Mouse (Mus musculus): ENCODE results near the gene CK137956.

CK137956 gene

DNA sequence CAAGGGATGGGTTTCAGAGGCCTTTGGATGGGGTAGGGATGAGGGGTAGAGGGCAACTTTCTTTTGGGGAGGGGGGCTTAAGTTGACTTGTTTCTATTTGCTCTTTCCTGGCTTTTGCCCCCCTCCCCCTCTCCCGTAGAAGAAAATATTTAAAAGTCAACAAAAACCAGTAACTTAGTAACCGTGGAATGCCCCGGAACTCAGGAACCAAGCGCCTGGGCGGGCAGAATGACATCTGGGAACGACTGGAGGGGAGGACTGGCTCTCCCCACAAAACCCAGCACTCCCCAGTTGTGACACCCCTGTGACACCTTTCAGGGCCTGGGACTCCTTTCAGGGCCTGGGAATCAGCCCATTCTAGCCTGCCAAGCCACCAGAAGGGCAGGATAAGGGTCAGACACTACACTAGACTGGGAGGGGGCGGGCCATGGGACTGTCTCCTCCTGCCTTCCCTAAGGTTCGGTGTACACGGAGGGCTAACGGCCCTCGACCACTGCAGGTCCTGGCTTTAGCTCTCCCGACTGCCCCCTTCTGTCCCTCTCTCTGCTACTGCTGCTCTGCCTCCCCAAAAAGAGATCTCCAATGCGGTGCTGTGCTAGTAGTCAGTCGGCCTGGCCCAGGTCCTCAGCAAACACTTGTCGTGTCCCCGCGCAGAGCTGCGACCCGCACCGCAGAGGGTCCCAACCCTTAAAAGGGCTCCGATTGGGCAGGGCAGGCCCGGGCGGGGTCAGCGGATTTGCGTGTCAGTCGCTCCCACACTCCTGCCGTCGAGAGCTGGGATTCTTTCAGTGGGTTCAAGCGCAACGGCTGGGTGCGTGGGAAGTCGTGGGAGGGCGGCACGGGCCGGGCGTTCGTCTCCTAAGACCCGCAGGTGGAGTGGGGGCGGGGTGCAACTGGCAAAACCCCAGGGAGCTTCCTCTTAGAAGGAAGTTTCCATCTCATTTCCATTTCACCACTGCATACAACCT, at the start of gene CK137956:
TSS of gene CK137956 (minus strand) at position 51 of the 968 bp plus-strand sequence.
- DNase-seq: no peak

DNA sequence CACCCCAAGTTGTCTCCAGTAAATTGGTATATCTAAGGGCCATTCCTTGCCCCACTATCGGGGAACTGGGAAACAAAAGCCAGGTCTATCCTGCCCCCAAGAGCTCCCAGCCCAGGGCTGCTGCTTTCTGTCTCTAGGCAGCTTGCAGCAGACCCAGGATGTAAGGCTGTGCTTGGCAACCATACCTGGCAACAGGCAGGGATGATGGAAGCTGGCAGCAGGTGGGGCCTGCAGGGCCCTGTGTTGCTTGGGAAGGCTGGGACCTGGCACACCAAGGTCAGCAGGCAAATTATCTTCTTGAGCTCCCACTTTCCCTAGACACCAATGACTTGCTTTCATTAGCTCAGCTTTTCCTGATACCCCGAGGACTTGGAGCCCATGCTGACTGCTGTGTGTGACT, 48.7 kb upstream of the CK137956 start:
- peak; percentile 47 to 64 for DNase-seq

DNA sequence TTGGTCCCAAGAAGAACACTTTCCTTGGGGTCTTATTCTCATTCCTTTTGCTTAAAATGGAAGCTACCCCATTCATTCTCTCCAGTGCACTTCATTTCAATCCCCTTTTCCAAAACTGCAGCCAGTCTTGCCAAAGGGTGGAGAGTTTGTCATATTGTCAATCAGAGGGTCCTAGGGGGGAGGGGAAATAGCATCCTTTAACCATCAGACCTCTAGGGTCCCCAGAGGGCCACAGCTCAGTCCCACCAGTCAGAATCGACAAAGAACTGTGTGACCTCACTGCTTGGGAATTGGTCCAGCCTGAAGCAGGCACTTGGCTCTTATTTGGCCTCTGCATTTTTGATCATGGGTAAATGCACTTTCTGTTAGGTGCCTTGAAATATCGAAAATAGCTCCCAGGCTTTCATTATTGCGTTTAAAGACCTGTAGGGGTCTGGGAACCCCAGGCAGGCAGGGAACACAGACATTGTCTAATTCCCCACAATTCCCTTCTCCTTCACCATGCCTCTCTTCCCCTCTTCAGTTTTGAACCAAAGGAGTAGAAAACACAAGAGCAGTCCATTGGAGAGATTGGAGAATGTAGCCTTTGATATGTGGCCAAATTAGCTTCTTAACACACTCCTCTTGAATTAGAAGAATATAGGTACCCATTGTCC, 34.2 kb upstream of the CK137956 start:
- DNase-seq: no peak

DNA sequence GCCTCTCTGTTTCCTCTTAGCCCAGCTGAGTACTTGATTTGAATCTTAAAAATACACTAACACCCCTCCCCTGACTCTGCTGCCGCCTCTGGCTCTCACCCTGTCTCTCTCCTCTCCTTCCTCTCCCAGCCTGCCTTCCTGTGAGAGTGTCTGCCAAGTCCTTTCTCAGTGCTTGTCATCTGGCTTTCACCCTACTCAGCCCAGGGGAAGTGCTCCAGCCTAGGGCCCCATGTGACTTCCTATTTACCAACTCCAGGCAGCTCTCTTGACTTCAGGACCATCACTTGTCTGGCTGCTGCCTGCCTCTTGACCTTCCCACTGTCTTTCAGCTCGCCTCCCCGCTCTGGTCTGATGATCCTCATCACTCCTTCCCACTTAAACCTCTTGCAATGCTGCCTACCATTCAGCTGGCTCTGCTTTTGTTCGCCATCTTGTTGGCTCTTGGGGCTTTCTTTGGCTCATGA, 31.9 kb upstream of the CK137956 start:
- DNase-seq: no peak

DNA sequence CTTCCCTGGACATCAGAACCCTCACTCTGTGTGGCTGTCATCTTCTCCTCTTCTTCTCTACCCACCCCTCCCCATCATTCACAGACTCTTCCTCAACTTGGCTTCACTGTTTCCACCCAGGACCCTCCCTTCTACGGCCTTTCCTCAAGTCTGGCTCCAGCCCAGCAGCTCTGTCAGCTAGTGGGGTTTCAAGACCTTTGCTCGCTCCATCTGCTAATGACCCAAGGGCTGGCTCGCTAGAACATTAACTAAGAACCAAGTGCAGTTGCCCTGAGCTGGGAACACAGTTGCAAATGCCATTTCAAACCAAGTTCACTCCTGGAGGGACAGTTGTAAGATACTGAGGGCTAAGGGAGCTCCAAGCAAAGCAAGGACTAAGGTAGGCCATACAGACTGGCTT, 28.5 kb upstream of the CK137956 start:
- no peak for DNase-seq

DNA sequence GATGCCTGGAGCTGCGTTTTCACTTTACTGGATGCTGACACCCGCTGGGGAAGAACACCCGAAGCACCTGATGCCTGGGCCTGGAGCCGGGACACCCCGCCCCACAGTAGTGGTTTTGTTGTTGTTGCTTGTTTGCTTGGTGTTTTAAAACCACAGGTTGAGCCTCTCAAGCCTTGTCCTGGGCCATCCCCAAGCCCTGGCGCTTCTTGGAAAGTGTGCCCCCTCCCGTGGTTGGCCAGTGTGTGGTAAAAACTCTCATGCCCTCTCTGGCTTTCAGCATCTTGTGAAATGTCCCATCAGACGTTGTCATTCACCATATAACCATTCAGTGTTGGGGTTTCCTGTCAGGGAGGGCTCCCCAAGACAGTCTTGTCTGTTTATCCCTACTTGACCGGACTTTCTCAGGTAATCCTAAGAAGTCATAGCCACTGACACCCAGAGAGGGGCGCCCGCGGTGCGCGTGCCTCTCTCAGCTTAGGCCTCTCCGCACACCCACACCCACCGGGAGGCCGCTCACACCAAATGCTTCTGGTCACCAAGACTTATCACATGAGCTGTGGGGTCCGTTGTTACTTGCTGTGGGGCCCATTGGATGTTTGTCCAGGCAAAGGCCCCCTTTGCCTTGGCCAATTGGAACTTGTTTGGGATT, 18.7 kb upstream of the CK137956 start:
- peak; percentile 77 to 81 for DNase-seq

DNA sequence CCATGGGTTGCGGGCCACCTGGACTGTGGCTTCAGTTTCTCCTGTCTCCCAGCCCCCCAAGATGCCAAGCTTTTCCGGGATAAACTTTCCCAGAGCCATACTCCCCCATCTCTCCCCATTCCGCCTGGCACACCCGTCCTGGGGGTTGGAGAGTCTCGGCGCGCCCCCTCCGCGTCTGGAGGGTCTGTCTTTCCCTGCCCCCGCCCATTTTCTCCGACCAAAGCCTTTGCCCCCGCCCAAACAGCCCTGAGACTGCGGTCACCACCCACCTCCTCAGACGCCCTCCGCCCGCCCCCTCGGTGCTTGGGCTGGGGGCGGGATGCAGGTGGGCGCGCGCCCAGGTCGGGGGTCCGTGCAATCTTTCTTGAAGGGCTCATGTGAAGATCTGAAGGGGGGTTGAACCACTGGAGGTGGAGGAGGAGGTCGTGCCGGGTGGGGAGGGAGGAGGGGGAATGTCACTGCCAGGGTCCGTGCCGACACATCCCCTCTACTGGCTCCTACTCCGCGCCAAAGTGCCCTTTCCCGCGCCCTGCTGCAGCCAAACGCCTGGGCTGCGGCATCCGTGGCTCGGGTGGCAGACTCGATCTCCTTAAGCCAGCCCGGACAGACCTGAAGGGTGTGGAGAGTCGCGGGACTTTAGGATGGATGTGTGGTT, 17.9 kb upstream of the CK137956 start:
- DNase-seq: peak; percentile 20 to 22

DNA sequence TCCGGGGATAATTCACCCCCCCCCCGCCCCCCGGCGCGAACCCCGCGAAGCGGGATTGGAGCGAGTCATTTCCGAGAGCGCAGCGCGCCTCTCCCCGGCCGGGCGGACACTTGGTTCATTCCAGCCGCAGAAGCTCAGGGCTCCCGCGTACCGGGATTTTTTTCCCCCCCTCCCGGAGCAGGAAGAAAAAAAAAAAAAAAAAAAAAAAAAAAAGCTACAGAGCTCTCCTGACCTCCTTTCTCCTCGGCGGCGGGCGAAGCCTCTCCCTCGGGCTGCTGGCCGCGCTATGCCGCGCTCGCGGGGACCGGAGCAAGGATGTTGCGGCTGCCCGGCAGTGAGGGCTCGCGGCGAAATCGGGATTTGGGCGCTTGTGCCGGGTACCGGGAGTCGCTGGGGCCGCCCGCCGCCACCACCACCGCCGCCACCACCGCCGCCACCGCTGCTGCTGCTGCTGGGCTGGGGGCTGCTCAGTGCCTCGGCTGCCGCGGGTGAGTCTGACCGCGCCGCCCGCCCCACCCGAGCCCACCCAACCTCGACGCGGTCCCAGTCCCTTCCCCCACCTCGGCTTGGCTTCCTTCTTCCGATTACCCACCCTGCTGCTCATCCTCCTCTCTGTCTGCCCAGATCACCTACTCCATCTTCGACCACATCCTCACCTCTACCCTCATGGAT, 17.2 kb upstream of the CK137956 start, which contains the start of gene Csmd2:
TSS of gene Csmd2 (plus strand) at position 74 of the 672 bp plus-strand sequence.
- peak; percentile 66 to 75 for DNase-seq

DNA sequence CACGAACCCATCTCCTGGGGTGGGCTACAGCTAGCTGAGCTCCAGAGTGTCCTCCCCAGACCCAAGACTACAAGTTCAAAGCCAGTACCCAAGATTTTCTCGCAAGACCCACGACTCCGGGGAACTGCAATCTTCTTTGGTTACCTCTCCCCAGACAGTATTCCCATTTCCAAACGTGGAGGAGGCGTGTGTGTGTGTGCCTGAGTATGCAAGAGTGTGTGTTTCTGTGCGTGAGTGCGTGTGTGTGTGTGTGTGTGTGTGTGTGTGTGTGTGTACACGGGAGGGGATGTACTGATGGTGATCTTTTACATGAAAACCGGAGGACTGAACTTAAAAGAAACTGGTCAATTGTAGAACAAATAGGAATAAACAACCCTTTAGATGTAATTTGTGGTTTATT, 16.5 kb upstream of the CK137956 start:
- DNase-seq: no peak

DNA sequence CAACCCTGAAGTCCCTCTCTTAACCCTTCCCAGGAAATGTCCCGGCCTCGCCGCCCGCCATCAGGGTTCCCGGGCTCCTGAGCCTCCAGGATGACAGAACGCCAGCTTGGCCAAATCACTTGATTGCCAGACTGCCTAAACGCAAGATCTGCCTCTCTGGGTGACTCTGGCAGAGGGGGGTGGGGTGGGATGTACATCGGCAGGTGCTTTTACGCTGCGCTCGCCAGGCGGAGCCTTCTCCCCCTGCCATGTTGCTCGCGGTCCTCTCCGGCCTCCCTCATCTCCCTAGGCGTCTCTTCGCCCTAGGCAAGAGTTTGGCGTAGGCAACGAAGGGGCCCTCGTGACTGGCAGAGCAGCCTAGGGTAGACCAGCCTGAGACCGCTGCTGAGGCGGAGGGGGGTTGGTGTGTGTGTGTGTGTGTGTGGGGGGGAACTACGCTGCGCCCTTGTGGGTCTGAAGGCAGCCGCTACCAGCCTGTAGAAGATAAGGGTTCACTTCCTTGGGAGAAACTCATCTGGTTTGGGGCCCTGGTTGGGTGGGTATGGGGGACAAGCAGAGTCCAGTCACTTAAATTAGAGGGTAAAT, 15.8 kb upstream of the CK137956 start:
- peak in 1 of 2 experiments; percentile 14 for DNase-seq

DNA sequence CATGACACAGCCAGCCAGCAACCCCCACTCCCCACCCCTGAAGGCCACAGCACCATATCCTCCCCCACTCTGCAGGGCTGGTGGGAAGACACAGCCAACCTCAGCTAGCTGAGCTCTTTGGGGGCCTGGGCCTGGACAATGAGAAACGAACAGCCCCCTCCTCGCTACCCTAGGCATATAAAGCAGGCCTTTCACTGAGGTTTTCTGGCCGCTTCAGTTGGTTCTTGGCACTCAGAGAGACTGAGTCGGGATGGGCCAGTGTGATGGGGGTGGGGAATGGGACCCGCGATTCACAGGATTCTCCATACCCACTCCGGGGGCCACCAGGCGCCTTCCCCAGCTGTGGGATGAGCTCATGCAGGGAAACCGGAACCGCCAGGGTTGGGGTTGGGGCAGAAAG, 15.1 kb upstream of the CK137956 start:
- peak in 1 of 2 experiments; percentile 27 for DNase-seq

DNA sequence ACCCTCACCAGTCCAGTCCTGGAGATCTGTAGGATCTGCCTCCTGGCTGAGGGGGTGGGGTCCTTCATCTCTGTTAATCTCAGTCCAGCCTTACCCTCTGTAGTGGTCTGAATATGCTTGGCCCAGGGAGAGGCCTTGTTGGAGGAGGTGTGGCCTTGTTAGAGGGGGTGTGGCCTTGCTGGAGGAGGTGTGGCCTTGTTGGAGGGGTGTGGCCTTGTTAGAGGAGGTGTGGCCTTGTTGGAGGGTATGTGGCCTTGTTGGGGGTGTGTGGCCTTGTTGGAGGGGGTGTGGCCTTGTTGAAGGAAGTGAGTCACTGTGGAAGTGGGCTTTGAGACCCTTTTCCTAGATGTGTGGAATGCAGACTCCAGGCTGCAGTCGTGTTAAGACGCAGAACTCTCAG, 13.7 kb upstream of the CK137956 start:
- DNase-seq: no peak

DNA sequence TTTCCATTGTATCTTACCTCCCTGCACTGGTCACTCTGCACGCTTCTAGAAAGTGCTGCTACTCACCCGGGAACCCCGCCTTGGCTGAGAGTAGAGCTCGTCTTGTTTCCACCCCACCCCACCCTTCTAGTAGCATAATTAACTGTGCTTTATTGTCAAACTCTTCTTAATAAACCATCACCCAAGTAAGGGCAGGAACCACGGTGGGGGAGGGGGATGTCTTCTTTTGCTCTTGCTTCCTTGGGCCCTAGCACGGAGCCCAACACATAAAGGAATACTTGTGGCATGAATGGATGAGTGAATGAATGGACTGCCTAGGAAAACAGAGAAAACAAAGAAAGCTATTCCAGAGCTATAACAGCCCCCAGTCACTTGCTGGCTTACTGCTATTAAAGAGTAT, 10.4 kb upstream of the CK137956 start:
- DNase-seq: no peak

DNA sequence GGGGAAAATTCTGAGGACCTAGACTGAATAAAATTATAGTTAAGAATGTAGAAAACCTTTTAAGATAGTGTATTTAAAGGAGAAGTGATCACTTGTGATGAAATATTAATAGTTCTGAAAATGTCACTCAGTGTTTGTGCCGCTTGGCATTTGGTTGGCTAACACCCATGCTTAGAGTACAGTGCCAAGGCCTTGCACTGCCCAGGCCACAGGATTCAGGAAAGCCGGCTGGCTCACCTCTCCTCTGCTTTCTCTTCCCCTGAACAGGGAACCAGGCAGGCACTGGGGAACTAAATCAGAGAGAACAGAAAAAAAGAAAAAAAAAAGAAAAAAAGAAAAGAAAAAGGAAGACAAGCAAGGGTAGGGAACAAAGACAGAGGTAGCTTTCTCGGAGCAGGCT, 2.2 kb upstream of the CK137956 start:
- no peak for DNase-seq

DNA sequence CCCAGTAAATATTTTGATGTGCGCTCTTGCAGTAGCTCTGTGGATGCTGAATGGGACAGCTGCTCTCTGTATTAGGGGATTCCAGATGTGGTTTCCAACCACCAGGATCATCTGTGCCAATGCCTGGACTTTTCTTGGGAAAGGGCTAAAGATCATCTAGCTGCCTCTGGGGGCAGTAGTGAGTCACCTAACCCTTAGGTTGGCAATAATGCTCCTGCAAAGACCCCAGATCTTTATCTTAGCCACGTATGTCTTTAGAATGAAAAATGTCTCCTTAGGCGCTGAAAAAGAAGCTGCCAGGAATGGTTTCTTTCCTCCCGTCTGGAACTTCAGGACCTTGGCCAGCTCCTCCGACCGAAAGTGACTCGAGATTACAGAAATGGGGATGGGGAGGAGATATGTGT, 731 bp downstream of the CK137956 start:
- peak in 1 of 2 experiments; percentile 41 for DNase-seq

DNA sequence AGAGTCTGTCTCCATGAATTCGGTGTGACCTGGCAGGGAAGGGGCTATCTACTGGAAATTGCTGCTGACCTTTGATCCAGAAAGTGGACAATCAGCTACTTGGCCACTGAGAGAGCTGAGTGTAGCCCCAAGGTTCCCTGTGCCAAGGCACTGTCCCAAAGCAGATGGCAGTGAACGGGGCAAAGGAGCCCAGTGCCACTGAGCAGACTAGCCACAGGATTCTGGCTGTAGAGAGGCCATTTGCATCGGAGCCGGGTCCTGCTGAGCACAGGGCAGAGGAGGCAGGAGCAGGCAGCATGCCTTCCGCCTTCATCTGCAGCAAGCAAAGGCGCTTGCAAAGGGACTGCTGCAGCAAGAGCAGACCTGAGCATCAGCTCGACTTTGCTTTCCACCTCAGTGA, 1.6 kb downstream of the CK137956 start:
- peak; percentile 80 for DNase-seq

DNA sequence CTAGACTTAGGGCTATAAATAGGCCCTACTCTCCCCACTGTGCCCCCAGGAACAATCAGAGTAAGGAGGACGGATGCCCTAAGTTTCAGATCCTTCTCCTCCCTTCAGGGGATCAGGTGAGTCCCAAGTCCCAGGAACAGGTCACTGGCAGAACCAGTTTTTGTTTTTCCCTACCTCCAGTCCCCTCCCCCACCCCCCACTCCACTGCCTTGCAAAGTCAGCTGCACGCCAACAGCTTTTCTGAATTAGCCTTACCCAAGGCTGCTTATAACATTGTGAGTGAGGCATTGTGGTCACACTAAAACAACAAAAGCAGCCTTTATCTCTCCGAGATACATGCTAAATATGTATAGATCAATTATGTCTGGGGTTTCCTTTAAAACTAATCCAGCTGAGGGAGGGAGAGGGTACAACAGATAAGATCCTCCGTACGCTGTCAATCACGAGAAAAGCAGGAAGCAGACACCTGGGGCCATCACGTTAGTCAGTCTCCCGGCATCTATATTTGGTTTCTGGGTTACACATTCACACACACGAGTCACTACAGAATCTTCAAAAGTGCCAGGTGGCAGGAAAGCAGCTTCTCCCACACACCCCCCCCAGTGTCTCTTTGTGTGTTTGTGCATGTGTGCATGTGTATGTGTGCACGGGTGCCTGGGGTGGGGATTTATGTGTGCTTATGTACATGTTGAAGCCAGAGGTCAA, 17.6 kb downstream of the CK137956 start:
- DNase-seq: no peak

DNA sequence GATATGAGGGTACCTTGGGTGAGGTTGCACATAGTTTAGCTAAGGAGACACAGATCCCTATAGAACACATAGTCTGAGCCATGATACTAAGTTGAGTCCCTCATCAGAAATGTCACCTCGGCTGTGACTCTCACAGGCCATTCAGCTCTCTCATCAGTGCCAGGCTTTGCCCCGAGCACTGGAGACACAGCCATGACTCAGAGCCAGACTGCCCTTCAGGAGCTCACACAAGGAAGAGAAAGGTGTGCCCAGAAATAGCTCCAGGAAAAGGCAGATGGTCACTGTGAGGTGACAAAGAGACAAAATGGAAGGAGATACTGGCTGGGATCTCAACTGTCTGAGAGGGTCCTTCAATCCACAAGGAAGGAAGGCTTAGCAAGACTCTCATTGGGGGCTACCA, 23.1 kb downstream of the CK137956 start:
- peak; percentile 71 to 75 for DNase-seq

DNA sequence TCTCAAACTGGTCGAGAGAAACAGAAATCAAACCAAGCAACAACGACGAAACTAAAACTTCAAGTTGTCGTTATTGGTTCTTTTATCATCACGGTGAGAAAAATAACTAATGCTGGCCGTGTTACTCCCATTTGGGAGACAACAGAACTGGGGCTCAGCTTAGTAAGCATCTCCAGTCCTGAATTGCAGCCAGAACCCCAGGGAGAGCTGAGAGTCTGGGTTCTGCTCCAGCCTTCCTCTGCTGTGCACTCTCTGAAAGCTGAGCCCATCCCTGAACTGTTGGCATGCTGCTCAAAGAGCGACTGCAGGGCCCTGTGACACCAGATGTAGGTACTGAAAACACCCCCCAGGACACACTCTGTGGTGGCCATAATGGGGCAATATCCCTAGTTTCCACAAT, 33.3 kb downstream of the CK137956 start:
- peak; percentile 28 to 32 for DNase-seq

DNA sequence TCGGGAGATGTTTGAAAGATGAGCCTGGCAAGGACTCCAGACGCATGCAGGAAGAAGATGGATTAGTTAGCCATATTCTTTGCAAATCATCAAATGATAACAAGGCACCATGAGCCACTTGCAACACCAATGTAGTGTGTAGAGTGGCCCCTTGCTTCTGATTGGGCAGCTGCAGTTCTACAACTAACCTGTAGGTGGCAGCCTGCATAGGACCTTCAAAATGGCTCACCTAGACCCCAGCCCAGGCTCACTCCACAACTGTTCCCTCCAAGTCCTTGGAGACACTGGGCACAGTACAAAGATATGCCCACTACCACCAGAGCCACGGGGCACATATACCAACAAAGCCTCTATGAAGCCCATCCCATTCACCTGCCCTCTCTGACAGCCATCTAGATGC, 35.4 kb downstream of the CK137956 start:
- peak; percentile 40 to 56 for DNase-seq

DNA sequence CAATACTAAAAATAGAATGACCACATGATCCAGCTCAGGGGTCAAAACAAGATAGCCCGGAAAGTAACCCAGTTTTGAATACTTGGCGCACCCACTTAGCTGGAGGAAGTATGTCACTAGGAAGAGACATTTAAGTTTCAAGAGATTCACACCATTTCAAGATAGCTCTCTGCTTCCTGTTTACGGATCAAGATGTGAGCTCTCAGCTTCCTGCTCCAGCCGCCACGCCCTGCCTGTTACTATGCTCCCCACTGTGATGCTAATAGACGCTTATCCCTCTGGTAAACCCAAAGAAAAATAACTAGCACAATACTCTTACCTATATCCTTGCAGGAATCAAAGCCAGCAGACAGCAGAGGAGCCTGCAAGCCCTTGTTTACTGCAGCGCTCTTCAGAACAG, 57.2 kb downstream of the CK137956 start:
- no peak for DNase-seq
